Mouse (Mus musculus) lung, adult 2 months (tissue): ENCODE measurements around the gene Hoxb9.

Source experiments
- CTCF ChIP-seq: fragments of 200-500 bp; IDR thresholded peaks from 2 replicates; pipeline ENCODE4 v1.5.1; 2011; ENCODE audit warnings: mild to moderate bottlenecking, low read length, control low read depth; ENCODE audit not compliant: insufficient read depth
- POLR2A ChIP-seq: fragments of 200-500 bp; IDR thresholded peaks from 2 replicates; pipeline ENCODE4 v1.6.1; 2011; ENCODE audit warnings: low read depth, mild to moderate bottlenecking, control low read depth, low read length, borderline replicate concordance; ENCODE audit errors: extremely low read depth

DNA sequence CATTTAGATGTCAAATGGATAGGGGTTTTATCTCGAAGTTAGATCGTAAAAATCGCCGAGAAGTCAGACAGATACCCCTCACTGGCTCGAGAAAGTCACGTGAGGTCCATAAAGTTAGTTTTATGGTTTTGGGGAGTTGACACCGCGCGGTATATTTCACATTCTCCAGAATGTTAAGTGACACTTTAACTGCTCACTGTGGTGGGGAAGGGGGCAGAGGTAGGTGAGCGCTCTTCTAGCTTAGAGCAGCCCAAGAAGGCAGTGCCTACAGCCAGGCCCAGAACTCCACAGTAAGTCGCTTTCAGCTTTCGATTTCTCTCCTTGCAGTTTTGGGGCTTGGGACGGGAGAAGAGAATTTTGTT is 35.6 kb downstream of the Hoxb9 start:
- TF ChIP-seq CTCF = no peak
- TF ChIP-seq POLR2A = no peak
